Mouse (Mus musculus): ENCODE results near the gene Asz1. TPM values are rescaled to one million over a fixed set of nuclear protein-coding genes. Genes with fewer than 3 reads are reported as not detected.

Gene Asz1
- total RNA-seq (2014; fragmentation: Nextera tagmentation) (1.3 TPM in 1 of 2 replicates, not detected in the other), total RNA-seq (2017) (0.27 and 0.46 TPM in 2 replicates), polyA plus RNA-seq (2012) (not detected in 2 replicates)

- TF ChIP-seq GATA1 (IDR thresholded peaks at IDR 0.05; ENCODE audit: borderline replicate concordance, low read length) (no peak), TAL1 (conservative IDR thresholded peaks at IDR 0.05; ENCODE audit: low read depth, low read length) (no peak), CTCF (IDR thresholded peaks at IDR 0.05; ENCODE audit: low read depth, low read length) (no peak), GATA2 (IDR thresholded peaks at IDR 0.05; ENCODE audit: borderline replicate concordance, low read depth, low read length) (no peak), POLR2AphosphoS5 (IDR thresholded peaks at IDR 0.05; ENCODE audit: insufficient replicate concordance, low read depth, low read length) (no peak)
- Histone ChIP-seq H3K27me3 (ENCODE audit: insufficient read depth, low read length) (peaks cover 5% of the 10 kb centered on the region; the same call in 1 of the 2 replicates), H3K4me3 (ENCODE audit: low read depth, low read length) (no peak within 1 kb of the TSS), H3K4me1 (ENCODE audit: insufficient read depth, low read depth, low read length) (no peaks in the 10 kb centered on the region), H3K9me3 (replicated peaks) (no peaks in the 10 kb centered on the region), H3K36me3 (replicated peaks) (no peaks in the 10 kb centered on the region)
- ATAC-seq (ENCODE audit: extremely low read depth, insufficient number of reproducible peaks, low FRiP score, poor library complexity, severe bottlenecking) (no peak), DNase-seq (ENCODE audit: low spot score) (no peak)
Measured at GRCm38 (mm10) chr6:18108934-18109333, at the start of gene Asz1. Asz1 (minus strand) TSS chr6:18109061.

GRCm38 (mm10) chr6:18153031-18153430 is 44.2 kb upstream of the Asz1 start:
- TF ChIP-seq GATA1 (IDR thresholded peaks at IDR 0.05; ENCODE audit: borderline replicate concordance, low read length) (no peak), GATA2 (IDR thresholded peaks at IDR 0.05; ENCODE audit: borderline replicate concordance, low read depth, low read length) (no peak), TAL1 (conservative IDR thresholded peaks at IDR 0.05; ENCODE audit: low read depth, low read length) (no peak), POLR2AphosphoS5 (IDR thresholded peaks at IDR 0.05; ENCODE audit: insufficient replicate concordance, low read depth, low read length) (no peak), CTCF (IDR thresholded peaks at IDR 0.05; ENCODE audit: low read depth, low read length) (no peak)
- ATAC-seq (ENCODE audit: extremely low read depth, insufficient number of reproducible peaks, low FRiP score, poor library complexity, severe bottlenecking) (no peak), DNase-seq (ENCODE audit: low spot score) (no peak)

GRCm38 (mm10) chr6:18135246-18135645 is 26.4 kb upstream of the Asz1 start:
- no peaks in the 10 kb centered on the region for H3K36me3 ChIP-seq (replicated peaks)
- ATAC-seq (ENCODE audit: extremely low read depth, insufficient number of reproducible peaks, low FRiP score, poor library complexity, severe bottlenecking) (no peak), DNase-seq (ENCODE audit: low spot score) (no peak)
- no peaks in the 10 kb centered on the region for H3K27me3 ChIP-seq (ENCODE audit: insufficient read depth, low read length)
- H3K4me3 ChIP-seq (ENCODE audit: low read depth, low read length): no peak overlapping the region
- TF ChIP-seq GATA1 (IDR thresholded peaks at IDR 0.05; ENCODE audit: borderline replicate concordance, low read length) (no peak), CTCF (IDR thresholded peaks at IDR 0.05; ENCODE audit: low read depth, low read length) (no peak), POLR2AphosphoS5 (IDR thresholded peaks at IDR 0.05; ENCODE audit: insufficient replicate concordance, low read depth, low read length) (no peak), TAL1 (conservative IDR thresholded peaks at IDR 0.05; ENCODE audit: low read depth, low read length) (no peak), GATA2 (IDR thresholded peaks at IDR 0.05; ENCODE audit: borderline replicate concordance, low read depth, low read length) (no peak)
- no peaks in the 10 kb centered on the region for H3K4me1 ChIP-seq (ENCODE audit: insufficient read depth, low read depth, low read length)
- no peaks in the 10 kb centered on the region for H3K9me3 ChIP-seq (replicated peaks)

More at GRCm38 (mm10) chr6:18153031-18153430, 44.2 kb upstream of the Asz1 start:
- Histone ChIP-seq H3K36me3 (replicated peaks) (no peaks in the 10 kb centered on the region), H3K9me3 (replicated peaks) (no peaks in the 10 kb centered on the region), H3K27me3 (ENCODE audit: insufficient read depth, low read length) (no peaks in the 10 kb centered on the region), H3K4me3 (ENCODE audit: low read depth, low read length) (no peak overlapping the region), H3K4me1 (ENCODE audit: insufficient read depth, low read depth, low read length) (no peaks in the 10 kb centered on the region)

- H3K36me3 ChIP-seq (replicated peaks): no peaks in the 10 kb centered on the region
- DNase-seq (ENCODE audit: low spot score) (no peak), ATAC-seq (ENCODE audit: extremely low read depth, insufficient number of reproducible peaks, low FRiP score, poor library complexity, severe bottlenecking) (no peak)
- no peaks in the 10 kb centered on the region for H3K4me1 ChIP-seq (ENCODE audit: insufficient read depth, low read depth, low read length)
- TF ChIP-seq CTCF (IDR thresholded peaks at IDR 0.05; ENCODE audit: low read depth, low read length) (no peak), POLR2AphosphoS5 (IDR thresholded peaks at IDR 0.05; ENCODE audit: insufficient replicate concordance, low read depth, low read length) (no peak), GATA1 (IDR thresholded peaks at IDR 0.05; ENCODE audit: borderline replicate concordance, low read length) (no peak)
- H3K9me3 ChIP-seq (replicated peaks): no peaks in the 10 kb centered on the region
- no peak overlapping the region for H3K4me3 ChIP-seq (ENCODE audit: low read depth, low read length)
- no peaks in the 10 kb centered on the region for H3K27me3 ChIP-seq (ENCODE audit: insufficient read depth, low read length)
Measured at GRCm38 (mm10) chr6:18128059-18128458, 19.2 kb upstream of the Asz1 start.

- TF ChIP-seq POLR2AphosphoS5 (IDR thresholded peaks at IDR 0.05; ENCODE audit: insufficient replicate concordance, low read depth, low read length) (no peak), CTCF (IDR thresholded peaks at IDR 0.05; ENCODE audit: low read depth, low read length) (no peak), GATA1 (IDR thresholded peaks at IDR 0.05; ENCODE audit: borderline replicate concordance, low read length) (no peak), TAL1 (conservative IDR thresholded peaks at IDR 0.05; ENCODE audit: low read depth, low read length) (no peak), GATA2 (IDR thresholded peaks at IDR 0.05; ENCODE audit: borderline replicate concordance, low read depth, low read length) (no peak)
- ATAC-seq (ENCODE audit: extremely low read depth, insufficient number of reproducible peaks, low FRiP score, poor library complexity, severe bottlenecking) (no peak), DNase-seq (ENCODE audit: low spot score) (no peak)
- Histone ChIP-seq H3K4me1 (ENCODE audit: insufficient read depth, low read depth, low read length) (no peaks in the 10 kb centered on the region), H3K36me3 (replicated peaks) (no peaks in the 10 kb centered on the region), H3K4me3 (ENCODE audit: low read depth, low read length) (no peak overlapping the region), H3K9me3 (replicated peaks) (no peaks in the 10 kb centered on the region), H3K27me3 (ENCODE audit: insufficient read depth, low read length) (no peaks in the 10 kb centered on the region)
Measured at GRCm38 (mm10) chr6:18127206-18127983, 18.5 kb upstream of the Asz1 start.

- no peak overlapping the region for H3K4me3 ChIP-seq (ENCODE audit: low read depth, low read length)
- ATAC-seq (ENCODE audit: extremely low read depth, insufficient number of reproducible peaks, low FRiP score, poor library complexity, severe bottlenecking) (no peak), DNase-seq (ENCODE audit: low spot score) (no peak)
- H3K4me1 ChIP-seq (ENCODE audit: insufficient read depth, low read depth, low read length): no peaks in the 10 kb centered on the region
- TF ChIP-seq GATA2 (IDR thresholded peaks at IDR 0.05; ENCODE audit: borderline replicate concordance, low read depth, low read length): no peak
- no peak for TF ChIP-seq POLR2AphosphoS5 (IDR thresholded peaks at IDR 0.05; ENCODE audit: insufficient replicate concordance, low read depth, low read length)
- TF ChIP-seq CTCF (IDR thresholded peaks at IDR 0.05; ENCODE audit: low read depth, low read length): no peak
- TF ChIP-seq TAL1 (conservative IDR thresholded peaks at IDR 0.05; ENCODE audit: low read depth, low read length): no peak
- no peaks in the 10 kb centered on the region for H3K9me3 ChIP-seq (replicated peaks)
- peaks cover 8% of the 10 kb centered on the region; the same call in 1 of the 2 replicates for H3K27me3 ChIP-seq (ENCODE audit: insufficient read depth, low read length)
- no peaks in the 10 kb centered on the region for H3K36me3 ChIP-seq (replicated peaks)
Measured at GRCm38 (mm10) chr6:18096861-18097260, 12.0 kb downstream of the Asz1 start.
